Mouse (Mus musculus) forebrain, embryonic 12.5 days (tissue): Measurements from ENCODE around the gene 4930455H04Rik. TPM values are rescaled to one million over a fixed set of nuclear protein-coding genes. Genes with fewer than 3 reads are reported as not detected.

Experiments used
- ATAC-seq: fragments of 200-750 bp; cut with Nextera tagmentation; 2 replicates; pipeline ENCODE4 v1.8.0; 2017; ENCODE audit warnings: moderate TSS enrichment; ENCODE audit not compliant: low FRiP score
- H3K27ac ChIP-seq: fragments of 300-500 bp; sonication (generic); 2 replicates; pipeline ENCODE4 v1.5.1; 2016; ENCODE audit warnings: mild to moderate bottlenecking
- H3K27me3 ChIP-seq: fragments of 300-500 bp; sonication (generic); 2 replicates; pipeline ENCODE4 v1.6.1; 2016; ENCODE audit warnings: mild to moderate bottlenecking
- H3K36me3 ChIP-seq: fragments of 300-500 bp; sonication (generic); replicated peaks from 2 replicates; pipeline ENCODE4 v1.6.1; 2016; ENCODE audit warnings: mild to moderate bottlenecking
- H3K4me1 ChIP-seq: fragments of 300-500 bp; sonication (generic); 2 replicates; pipeline ENCODE4 v1.6.1; 2016
- H3K4me2 ChIP-seq: fragments of 300-500 bp; sonication (generic); 2 replicates; pipeline ENCODE4 v1.6.1; 2016; ENCODE audit warnings: mild to moderate bottlenecking, moderate library complexity
- H3K4me3 ChIP-seq: fragments of 300-500 bp; sonication (generic); replicated peaks from 2 replicates; pipeline ENCODE4 v1.5.1; 2016; ENCODE audit warnings: mild to moderate bottlenecking
- H3K9ac ChIP-seq: fragments of 300-500 bp; sonication (generic); 2 replicates; pipeline ENCODE4 v1.6.1; 2016; ENCODE audit warnings: mild to moderate bottlenecking
- H3K9me3 ChIP-seq: fragments of 300-500 bp; sonication (generic); 2 replicates; pipeline ENCODE4 v1.6.1; 2016
- WGBS: fragments of 180-500 bp; shearing (Covaris S2); methylation state at CpG from one replicate; pipeline ENCODE4 v1.1.7; 2016; 5-methylcytosine and 5-hydroxymethylcytosine counted together
- polyA plus RNA-seq: library from polyadenylated mRNA; unstranded; fragments of >200 nt; fragmentation: Nextera tagmentation; extraction: Ambion mirVana; gene quantifications from 2 replicates; pipeline ENCODE4 v1.2.1, GENCODE M21; 2016

Gene 4930455H04Rik
- polyA plus RNA-seq, 1 experiment from 2014 or later: not detected

DNA sequence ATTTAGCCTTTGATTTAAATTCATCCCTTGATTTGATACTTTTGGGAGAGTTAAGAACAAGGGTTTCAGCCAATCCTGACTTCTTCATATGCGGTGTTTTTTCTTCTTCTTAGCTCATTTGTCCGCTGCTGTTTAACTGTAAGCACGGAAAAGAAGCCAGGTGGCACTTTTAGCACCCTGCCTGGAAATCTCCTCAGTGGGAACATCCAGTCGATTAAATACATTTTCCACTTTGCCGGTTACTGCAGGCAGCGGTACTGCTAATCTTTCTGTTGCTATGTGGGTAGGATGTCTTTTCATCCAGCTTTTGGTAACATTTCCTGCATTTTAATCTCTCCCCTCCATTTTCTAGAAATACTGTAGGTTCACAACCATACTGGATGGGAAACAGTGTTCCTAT, 39.3 kb downstream of the 4930455H04Rik start:
- ATAC-seq: no peak
- no peaks in the 10 kb centered on the region for H3K27me3 ChIP-seq
- H3K9me3 ChIP-seq: no peaks in the 10 kb centered on the region
- no peaks in the 10 kb centered on the region for H3K36me3 ChIP-seq
- WGBS: 65% methylated on average over 6 of the region's 6 CpGs
- H3K27ac ChIP-seq: no peak overlapping the region
- H3K4me1 ChIP-seq: peaks cover 2% of the 10 kb centered on the region
- H3K4me2 ChIP-seq: no peak overlapping the region
- no peak overlapping the region for H3K4me3 ChIP-seq
- H3K9ac ChIP-seq: no peak overlapping the region

DNA sequence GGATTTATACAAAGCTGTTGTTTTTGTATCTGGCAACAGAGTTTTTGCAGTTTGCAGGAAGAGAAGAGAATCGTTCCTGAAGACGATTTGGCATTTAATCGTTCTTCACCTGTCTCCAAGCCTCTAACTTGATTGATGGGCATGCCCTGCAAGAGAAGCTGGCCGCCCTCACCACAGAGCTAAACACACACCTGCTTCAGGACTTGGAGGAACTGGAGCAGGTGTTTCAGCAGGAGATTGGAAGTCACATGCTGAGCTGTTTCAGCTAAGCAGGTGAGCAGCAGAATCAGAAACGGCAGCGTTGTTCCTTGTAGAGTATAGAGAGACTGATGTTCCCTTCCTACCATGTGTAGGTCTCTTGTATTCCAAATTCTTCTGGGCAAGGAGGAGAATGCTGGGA, 42.1 kb downstream of the 4930455H04Rik start:
- H3K27me3 ChIP-seq: no peaks in the 10 kb centered on the region
- no peak overlapping the region for H3K4me2 ChIP-seq
- no peak overlapping the region for H3K9ac ChIP-seq
- WGBS: 85% methylated on average over 6 of the region's 6 CpGs
- no peaks in the 10 kb centered on the region for H3K36me3 ChIP-seq
- no peaks in the 10 kb centered on the region; the same call in 1 of the 2 replicates for H3K4me1 ChIP-seq
- no peak overlapping the region for H3K27ac ChIP-seq
- H3K4me3 ChIP-seq: no peak overlapping the region
- no peak for ATAC-seq
- no peaks in the 10 kb centered on the region for H3K9me3 ChIP-seq

DNA sequence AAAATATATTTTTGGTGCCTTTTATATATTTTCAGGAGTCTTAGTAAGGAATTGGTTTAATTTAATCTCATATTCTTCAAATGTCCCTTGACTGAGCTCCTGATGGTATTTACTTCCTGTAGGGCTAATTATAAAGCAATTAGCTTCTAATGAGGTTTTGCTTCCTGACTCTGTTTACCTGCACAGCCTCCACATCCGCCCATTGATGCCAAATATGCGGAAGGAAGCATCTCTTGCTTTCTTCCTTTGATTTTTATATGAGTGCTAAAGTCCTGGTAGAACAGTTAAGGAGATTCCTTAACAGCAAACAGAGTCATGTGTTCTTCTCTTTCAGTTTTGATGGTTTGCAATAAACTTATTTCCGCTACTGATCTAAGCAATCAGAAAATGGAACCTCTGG, 52.3 kb downstream of the 4930455H04Rik start:
- Histone ChIP-seq H3K4me1 (peaks cover 3% of the 10 kb centered on the region; the same call in 1 of the 2 replicates), H3K36me3 (no peaks in the 10 kb centered on the region), H3K4me3 (no peak overlapping the region), H3K4me2 (no peak overlapping the region), H3K9ac (no peak overlapping the region), H3K27me3 (no peaks in the 10 kb centered on the region), H3K9me3 (no peaks in the 10 kb centered on the region), H3K27ac (no peak overlapping the region)
- ATAC-seq: no peak
- 84% methylated on average over 3 of the region's 3 CpGs for WGBS

DNA sequence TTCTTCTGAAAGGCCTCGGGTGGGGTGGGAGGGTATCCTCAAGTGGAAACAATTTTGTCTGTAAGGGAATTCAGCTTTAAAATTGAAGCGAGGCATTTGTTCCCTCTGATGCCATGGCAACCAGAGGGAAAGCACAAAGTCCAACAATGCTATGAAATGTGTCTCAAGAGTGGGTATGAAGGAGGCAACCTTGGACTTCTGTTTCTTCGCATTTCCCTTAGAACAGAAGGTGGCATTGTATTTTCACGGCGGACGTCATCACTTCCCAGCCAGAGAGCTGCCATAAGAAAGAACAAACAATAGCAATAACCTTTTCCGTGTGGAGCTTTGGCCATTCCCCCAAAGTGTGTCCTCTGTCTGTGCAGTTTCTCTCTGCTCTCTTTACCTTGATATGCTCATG, 53.8 kb downstream of the 4930455H04Rik start:
- H3K27ac ChIP-seq: no peak overlapping the region
- no peaks in the 10 kb centered on the region for H3K9me3 ChIP-seq
- H3K4me2 ChIP-seq: no peak overlapping the region
- no peaks in the 10 kb centered on the region for H3K27me3 ChIP-seq
- no peak for ATAC-seq
- no peak overlapping the region for H3K4me3 ChIP-seq
- no peak overlapping the region for H3K9ac ChIP-seq
- 44% methylated on average over 7 of the region's 7 CpGs for WGBS
- H3K36me3 ChIP-seq: no peaks in the 10 kb centered on the region
- peaks cover 3% of the 10 kb centered on the region; the same call in 1 of the 2 replicates for H3K4me1 ChIP-seq

DNA sequence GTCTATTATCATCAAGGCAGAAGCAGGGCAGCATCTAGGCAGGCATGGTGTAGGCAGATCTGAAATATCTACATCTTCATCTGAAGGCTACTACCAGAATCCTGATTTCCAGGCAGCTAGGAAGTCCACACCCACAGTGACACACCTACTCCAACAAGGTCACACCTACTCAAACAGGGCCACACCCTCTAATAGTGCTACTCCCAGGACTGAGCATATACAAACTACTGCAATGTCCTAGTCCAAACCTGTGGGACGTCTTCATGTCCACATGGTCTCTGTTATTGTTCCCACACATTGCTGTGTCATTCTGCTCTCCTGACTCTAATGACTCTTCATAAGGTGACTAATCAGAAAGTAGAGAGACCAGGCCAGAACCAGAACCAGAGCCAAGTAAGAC, 56.0 kb downstream of the 4930455H04Rik start:
- ATAC-seq: no peak
- H3K27ac ChIP-seq: no peak overlapping the region
- H3K4me3 ChIP-seq: no peak overlapping the region
- no peaks in the 10 kb centered on the region for H3K27me3 ChIP-seq
- peaks cover 3% of the 10 kb centered on the region; the same call in 1 of the 2 replicates for H3K4me1 ChIP-seq
- 79% methylated on average over 1 of the region's 1 CpGs for WGBS
- no peaks in the 10 kb centered on the region for H3K36me3 ChIP-seq
- H3K4me2 ChIP-seq: no peak overlapping the region
- H3K9me3 ChIP-seq: no peaks in the 10 kb centered on the region
- no peak overlapping the region for H3K9ac ChIP-seq

DNA sequence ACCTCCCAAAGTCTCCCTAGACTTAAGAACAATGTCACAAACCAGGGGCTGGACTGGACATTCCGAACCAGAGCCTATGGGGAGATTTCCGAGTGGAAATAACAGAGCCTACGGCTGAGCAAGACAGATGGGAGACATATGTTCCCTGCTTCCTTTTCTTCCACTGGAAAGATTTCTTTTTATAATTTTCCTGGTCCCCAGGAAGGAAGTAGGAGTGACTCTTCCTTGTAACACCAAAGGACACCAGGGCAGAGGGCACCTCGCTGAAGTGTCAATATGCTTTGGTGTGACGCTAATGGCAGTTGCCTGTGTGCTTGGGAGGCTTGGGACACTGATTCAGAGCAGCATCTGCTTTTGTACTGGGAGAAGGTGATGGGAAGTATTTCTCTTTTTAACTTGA, 56.5 kb downstream of the 4930455H04Rik start:
- ATAC-seq: no peak
- 91% methylated on average over 5 of the region's 5 CpGs for WGBS

DNA sequence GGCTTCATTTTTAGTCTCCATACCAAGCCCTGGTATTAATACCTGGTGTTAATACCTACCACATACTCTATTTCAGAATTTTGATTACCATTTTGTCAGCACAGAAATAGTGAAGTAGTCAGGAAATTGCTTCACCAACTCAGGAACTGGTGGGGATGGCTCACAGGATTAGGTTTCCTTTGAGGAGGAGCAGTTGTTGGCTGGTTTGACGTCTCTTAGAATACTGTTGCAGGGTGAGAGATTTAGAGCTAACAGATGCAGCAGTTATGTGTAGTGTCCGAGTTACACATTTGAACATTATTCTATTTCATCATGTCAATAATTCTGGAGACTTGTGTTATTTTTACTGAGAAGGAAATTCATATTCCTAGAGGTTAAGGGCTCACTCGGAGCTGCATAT, 57.4 kb downstream of the 4930455H04Rik start:
- Histone ChIP-seq H3K4me2 (no peak overlapping the region), H3K9me3 (no peaks in the 10 kb centered on the region), H3K36me3 (no peaks in the 10 kb centered on the region), H3K27me3 (no peaks in the 10 kb centered on the region), H3K27ac (no peak overlapping the region), H3K9ac (no peak overlapping the region), H3K4me3 (no peak overlapping the region), H3K4me1 (peaks cover 3% of the 10 kb centered on the region; the same call in 1 of the 2 replicates)
- WGBS: 84% methylated on average over 3 of the region's 3 CpGs
- no peak for ATAC-seq

More for the DNA sequence above, 56.5 kb downstream of the 4930455H04Rik start:
- no peak overlapping the region for H3K27ac ChIP-seq
- H3K9me3 ChIP-seq: no peaks in the 10 kb centered on the region
- H3K36me3 ChIP-seq: no peaks in the 10 kb centered on the region
- no peak overlapping the region for H3K4me2 ChIP-seq
- no peak overlapping the region for H3K9ac ChIP-seq
- no peaks in the 10 kb centered on the region for H3K27me3 ChIP-seq
- H3K4me3 ChIP-seq: no peak overlapping the region
- peaks cover 3% of the 10 kb centered on the region; the same call in 1 of the 2 replicates for H3K4me1 ChIP-seq

Other genes with a start within 250 kb of the 4930455H04Rik start
- 15.9 and 16.3 TPM in 2 replicates for gene Agl, start 160.1 kb upstream of the 4930455H04Rik start, polyA plus RNA-seq
- 6.3 and 6.5 TPM in 2 replicates for gene Frrs1, start 108.8 kb upstream of the 4930455H04Rik start, polyA plus RNA-seq
- 7.0 and 7.4 TPM in 2 replicates for gene Palmd, start 720 bp downstream of the 4930455H04Rik start, polyA plus RNA-seq